Mouse (Mus musculus) small intestine, adult 2 months (tissue): ENCODE results near the gene Klhl22.

ENCODE experiments used
- CTCF ChIP-seq: fragments of 200-500 bp; IDR thresholded peaks from 2 replicates; pipeline ENCODE4 v1.5.1; 2012; ENCODE audit warnings: low read depth, mild to moderate bottlenecking, control low read depth, inconsistent platforms, low read length, moderate library complexity, mixed read lengths; ENCODE audit not compliant: insufficient replicate concordance, insufficient read length; ENCODE audit errors: extremely low read depth
- POLR2A ChIP-seq: fragments of 200-500 bp; IDR thresholded peaks from 2 replicates; pipeline ENCODE4 v1.6.1; 2012; ENCODE audit warnings: low read depth, mild to moderate bottlenecking, control low read depth, inconsistent platforms, low read length, moderate library complexity

GRCm38 (mm10) chr16:17797812-17798311 lies 38.4 kb downstream of the Klhl22 start:
- TF ChIP-seq POLR2A (no peak), CTCF (no peak)
